Mouse (Mus musculus): ENCODE data around the gene Rfc5. TPM values are rescaled to one million over a fixed set of nuclear protein-coding genes. Genes with fewer than 3 reads are reported as not detected.
A peak's percentile ranks its signal among the peaks of the same experiment; 100 is the strongest.

Rfc5 gene
- polyA plus RNA-seq, 1 experiment from 2014 or later = 123 TPM

DNA sequence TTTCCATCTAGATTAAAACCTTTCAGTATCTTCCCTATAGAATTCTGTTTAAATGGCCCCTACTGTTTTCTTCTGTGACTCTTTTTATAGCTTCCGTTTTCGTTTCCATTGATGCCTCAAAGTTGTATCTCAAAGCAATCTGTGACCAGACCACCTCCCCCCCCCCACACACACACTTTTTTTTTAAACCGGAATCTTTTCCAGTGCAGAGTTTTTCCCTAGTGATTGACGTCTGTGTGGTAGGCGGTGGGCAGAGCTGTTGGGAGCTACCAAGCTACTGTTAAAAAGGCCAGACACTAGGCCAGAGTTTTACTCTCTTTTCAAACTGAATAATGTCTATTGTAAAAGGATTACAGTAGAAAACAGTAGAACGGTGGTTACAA is 30.6 kb downstream of the Rfc5 start:
- WGBS = 11% methylated on average over 6 of the region's 6 CpGs
- Histone ChIP-seq H3K36me3 (ENCODE audit: control insufficient read depth, insufficient read depth, low read length) (no peaks in the 10 kb centered on the region), H3K4me1 (replicated peaks; ENCODE audit: control insufficient read depth, insufficient read depth, low read length) (peaks cover 19% of the 10 kb centered on the region; the same call in 1 of the 2 replicates), H3K4me3 (ENCODE audit: low read depth, low read length) (peak overlapping the region; percentile 90), H3K27ac (ENCODE audit: low read depth, low read length) (no peak overlapping the region), H3K9ac (ENCODE audit: low read length) (peak overlapping the region; percentile 88), H3K4me2 (ENCODE audit: low read depth, low read length, severe bottlenecking) (peak overlapping the region; percentile 84), H3K27me3 (ENCODE audit: control insufficient read depth, insufficient read depth, low read length) (no peaks in the 10 kb centered on the region), H3K9me3 (ENCODE audit: control insufficient read depth, low read length) (no peaks in the 10 kb centered on the region)
- DNase-seq (ENCODE audit: low spot score) (no peak), ATAC-seq (replicated peaks; ENCODE audit: low FRiP score) (no peak)

DNA sequence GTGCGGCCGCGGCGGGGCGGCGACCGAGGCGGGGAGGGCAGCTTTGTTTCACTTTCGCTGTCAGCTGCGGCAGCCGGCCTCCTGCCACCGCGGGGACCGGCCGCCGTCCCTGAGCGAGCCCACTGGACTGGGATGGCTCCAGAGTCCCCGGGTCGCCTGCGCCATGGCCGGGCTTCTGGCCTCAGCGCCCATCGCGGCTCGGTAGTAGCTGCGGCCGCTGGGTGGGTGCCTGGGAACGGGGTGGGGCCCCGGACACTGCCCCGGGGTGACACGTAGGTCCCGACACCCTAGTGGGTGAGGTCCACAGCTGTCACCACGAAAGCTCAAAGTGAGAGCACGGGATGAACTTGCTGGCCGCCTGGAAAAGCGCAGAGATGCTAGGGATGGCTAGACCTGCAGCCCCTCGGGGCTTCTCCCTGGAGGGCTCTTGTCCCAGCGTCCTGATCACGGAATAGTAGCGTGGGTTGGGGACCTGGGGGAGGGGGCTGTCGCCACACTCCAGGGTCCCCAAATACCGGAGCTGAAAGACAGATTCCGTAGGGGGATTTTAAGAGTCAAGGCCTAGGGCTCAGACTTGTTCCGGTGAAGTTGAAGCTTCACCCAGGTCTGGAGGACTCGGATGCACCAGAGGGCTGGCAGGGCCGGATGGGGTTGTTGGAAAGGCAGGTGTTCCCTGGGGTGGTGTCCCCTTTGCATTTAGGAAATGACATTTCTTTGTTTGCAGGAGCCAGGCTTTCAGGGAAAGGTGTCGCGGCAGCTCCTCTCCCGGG is 31.2 kb downstream of the Rfc5 start:
- peaks cover 19% of the 10 kb centered on the region; the same call in 1 of the 2 replicates for H3K4me1 ChIP-seq (replicated peaks; ENCODE audit: control insufficient read depth, insufficient read depth, low read length)
- H3K4me2 ChIP-seq (ENCODE audit: low read depth, low read length, severe bottlenecking) = peak overlapping the region; percentile 84
- H3K27ac ChIP-seq (ENCODE audit: low read depth, low read length) = peak overlapping the region; percentile 81
- peak overlapping the region; percentile 90 for H3K4me3 ChIP-seq (ENCODE audit: low read depth, low read length)
- H3K9ac ChIP-seq (ENCODE audit: low read length) = peak overlapping the region; percentile 88
- H3K27me3 ChIP-seq (ENCODE audit: control insufficient read depth, insufficient read depth, low read length) = no peaks in the 10 kb centered on the region
- no peaks in the 10 kb centered on the region for H3K36me3 ChIP-seq (ENCODE audit: control insufficient read depth, insufficient read depth, low read length)
- ATAC-seq (replicated peaks; ENCODE audit: low FRiP score) (peak; percentile 60), DNase-seq (ENCODE audit: low spot score) (peak; percentile 59)
- 1% methylated on average over 42 of the region's 49 CpGs for WGBS
- H3K9me3 ChIP-seq (ENCODE audit: control insufficient read depth, low read length) = no peaks in the 10 kb centered on the region

DNA sequence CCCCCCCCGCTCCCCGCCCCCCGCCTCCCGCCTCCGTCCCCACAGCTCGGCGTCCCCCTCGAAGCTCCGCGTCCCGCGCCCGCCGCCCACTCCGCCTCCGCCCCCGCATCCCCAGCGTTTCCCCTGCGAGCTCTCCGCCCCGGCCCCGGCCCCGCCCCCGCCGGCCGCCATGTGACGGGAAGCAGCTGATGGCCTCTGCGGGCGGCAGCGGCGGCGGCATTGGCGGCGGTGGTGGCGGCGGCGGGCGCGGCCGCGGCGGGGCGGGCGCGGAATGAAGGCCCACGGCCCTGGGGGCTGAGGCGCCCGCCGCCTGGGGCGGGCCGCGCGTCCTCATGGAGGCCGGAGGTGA is 31.7 kb downstream of the Rfc5 start, which contains the start of gene Wsb2:
Gene Wsb2 (plus strand): TSS at position 176 of the 349 bp plus-strand sequence.
- Histone ChIP-seq H3K4me1 (replicated peaks; ENCODE audit: control insufficient read depth, insufficient read depth, low read length) (peaks cover 19% of the 10 kb centered on the region; the same call in 1 of the 2 replicates), H3K4me2 (ENCODE audit: low read depth, low read length, severe bottlenecking) (peak within 1 kb of the TSS; percentile 84), H3K9me3 (ENCODE audit: control insufficient read depth, low read length) (no peaks in the 10 kb centered on the region), H3K27ac (ENCODE audit: low read depth, low read length) (peak within 1 kb of the TSS; percentile 81), H3K27me3 (ENCODE audit: control insufficient read depth, insufficient read depth, low read length) (no peaks in the 10 kb centered on the region), H3K4me3 (ENCODE audit: low read depth, low read length) (peak within 1 kb of the TSS; percentile 90), H3K9ac (ENCODE audit: low read length) (peak within 1 kb of the TSS; percentile 88), H3K36me3 (ENCODE audit: control insufficient read depth, insufficient read depth, low read length) (no peaks in the 10 kb centered on the region)
- ATAC-seq (replicated peaks; ENCODE audit: low FRiP score) (peak; percentile 76), DNase-seq (ENCODE audit: low spot score) (peak; percentile 93)
- WGBS = 2% methylated on average over 13 of the region's 54 CpGs

DNA sequence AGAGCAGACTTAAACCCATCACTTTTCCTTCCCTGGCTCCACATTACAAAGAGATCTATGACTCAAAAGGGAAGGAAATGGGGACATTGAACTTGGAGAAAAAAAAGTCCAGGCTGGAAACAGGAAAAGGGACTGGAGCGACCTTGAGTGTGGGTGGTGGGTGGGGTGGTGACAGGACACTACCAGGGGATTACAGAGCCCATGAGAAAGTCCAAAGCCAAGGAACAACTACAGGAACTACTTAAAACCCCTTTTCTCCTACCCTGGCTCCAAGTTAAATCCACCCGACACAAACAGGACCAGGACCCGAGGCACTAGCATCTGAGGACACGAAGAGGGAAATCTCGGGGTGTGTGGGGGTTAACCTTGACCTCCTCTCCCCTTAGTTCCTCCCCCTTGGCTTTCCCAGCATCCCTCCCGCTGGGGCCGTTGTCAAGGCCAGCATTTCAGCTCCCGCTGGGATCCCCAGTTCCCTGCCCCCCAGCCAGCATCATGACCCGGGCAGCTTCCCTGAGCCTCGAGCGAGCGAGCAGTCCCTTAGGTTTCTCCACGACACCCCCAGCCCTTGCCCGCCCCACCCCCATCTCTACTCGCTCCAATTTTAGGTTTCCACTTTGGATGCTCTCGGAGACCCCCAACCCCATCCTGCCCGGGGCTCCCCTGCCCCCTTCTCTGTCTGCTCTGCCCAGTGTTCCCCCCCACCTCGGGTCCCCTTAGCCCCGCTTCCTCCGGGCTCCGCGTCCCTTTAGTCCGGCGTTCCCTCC is 32.3 kb downstream of the Rfc5 start:
- peak; percentile 47; the same call in 1 of the 2 replicates for ATAC-seq (replicated peaks; ENCODE audit: low FRiP score)
- Histone ChIP-seq H3K4me1 (replicated peaks; ENCODE audit: control insufficient read depth, insufficient read depth, low read length) (peaks cover 19% of the 10 kb centered on the region; the same call in 1 of the 2 replicates), H3K4me2 (ENCODE audit: low read depth, low read length, severe bottlenecking) (peak overlapping the region; percentile 84), H3K36me3 (ENCODE audit: control insufficient read depth, insufficient read depth, low read length) (no peaks in the 10 kb centered on the region), H3K4me3 (ENCODE audit: low read depth, low read length) (peak overlapping the region; percentile 90), H3K27ac (ENCODE audit: low read depth, low read length) (peak overlapping the region; percentile 81), H3K9me3 (ENCODE audit: control insufficient read depth, low read length) (no peaks in the 10 kb centered on the region), H3K27me3 (ENCODE audit: control insufficient read depth, insufficient read depth, low read length) (no peaks in the 10 kb centered on the region), H3K9ac (ENCODE audit: low read length) (peak overlapping the region; percentile 88)
- 1% methylated on average over 23 of the region's 24 CpGs for WGBS
- DNase-seq (ENCODE audit: low spot score) = peak; percentile 76

DNA sequence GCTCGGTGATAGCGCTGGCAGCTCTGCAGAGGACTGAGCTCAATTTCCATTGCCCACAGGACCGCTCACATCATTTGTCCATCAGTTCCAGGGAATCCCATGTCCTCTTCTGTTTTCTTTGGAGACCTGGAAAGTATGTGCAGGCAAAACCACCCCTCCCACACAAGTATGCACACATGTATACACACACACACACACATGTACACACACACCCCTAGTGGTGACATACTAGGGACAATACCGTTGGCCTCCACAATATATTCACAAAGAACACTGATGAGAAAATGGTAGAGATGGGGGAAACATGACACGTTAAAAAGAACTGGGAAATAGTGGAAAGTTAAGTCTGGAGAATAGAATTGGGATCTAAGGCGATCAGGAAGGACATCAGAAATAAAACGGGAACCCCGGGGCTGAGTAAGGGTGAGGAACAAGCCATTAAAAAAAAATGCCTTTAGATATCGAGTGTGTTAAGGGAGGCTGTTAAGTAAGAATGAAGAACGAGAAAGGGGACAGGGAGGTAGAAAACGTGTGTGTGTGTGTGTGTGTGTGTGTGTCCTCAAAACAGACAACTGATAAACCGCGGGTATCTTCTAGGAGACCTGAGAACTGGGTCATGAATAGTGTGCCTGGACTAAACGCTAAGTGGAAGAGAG is 33.1 kb downstream of the Rfc5 start:
- Histone ChIP-seq H3K36me3 (ENCODE audit: control insufficient read depth, insufficient read depth, low read length) (no peaks in the 10 kb centered on the region), H3K27me3 (ENCODE audit: control insufficient read depth, insufficient read depth, low read length) (no peaks in the 10 kb centered on the region), H3K9ac (ENCODE audit: low read length) (no peak overlapping the region), H3K4me1 (replicated peaks; ENCODE audit: control insufficient read depth, insufficient read depth, low read length) (peaks cover 13% of the 10 kb centered on the region; the same call in 1 of the 2 replicates), H3K4me2 (ENCODE audit: low read depth, low read length, severe bottlenecking) (no peak overlapping the region), H3K27ac (ENCODE audit: low read depth, low read length) (no peak overlapping the region), H3K9me3 (ENCODE audit: control insufficient read depth, low read length) (no peaks in the 10 kb centered on the region), H3K4me3 (ENCODE audit: low read depth, low read length) (no peak overlapping the region)
- no peak for DNase-seq (ENCODE audit: low spot score)
- WGBS = 57% methylated on average over 14 of the region's 14 CpGs
- ATAC-seq (replicated peaks; ENCODE audit: low FRiP score) = no peak

DNA sequence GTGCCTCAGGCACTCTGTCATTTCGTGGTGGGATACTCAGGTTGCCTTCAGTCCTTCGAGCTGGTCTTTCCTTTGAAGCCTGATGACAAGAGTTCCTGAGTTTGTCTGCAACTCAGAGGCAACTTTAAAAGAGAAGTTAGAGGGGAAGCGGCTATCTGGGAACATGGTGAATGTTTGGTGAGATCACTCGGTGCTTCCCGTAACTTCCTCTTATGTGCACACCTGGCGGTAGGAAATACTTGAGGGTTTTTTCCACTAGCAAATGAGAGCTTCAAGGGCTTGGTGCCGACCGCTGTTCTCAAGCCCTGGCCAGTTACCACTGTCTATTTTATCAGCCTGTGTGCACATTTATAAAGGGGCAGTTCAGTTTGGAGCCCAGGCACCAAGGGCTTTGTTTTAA is 34.7 kb downstream of the Rfc5 start:
- WGBS = 77% methylated on average over 8 of the region's 8 CpGs
- ATAC-seq (replicated peaks; ENCODE audit: low FRiP score) = no peak

DNA sequence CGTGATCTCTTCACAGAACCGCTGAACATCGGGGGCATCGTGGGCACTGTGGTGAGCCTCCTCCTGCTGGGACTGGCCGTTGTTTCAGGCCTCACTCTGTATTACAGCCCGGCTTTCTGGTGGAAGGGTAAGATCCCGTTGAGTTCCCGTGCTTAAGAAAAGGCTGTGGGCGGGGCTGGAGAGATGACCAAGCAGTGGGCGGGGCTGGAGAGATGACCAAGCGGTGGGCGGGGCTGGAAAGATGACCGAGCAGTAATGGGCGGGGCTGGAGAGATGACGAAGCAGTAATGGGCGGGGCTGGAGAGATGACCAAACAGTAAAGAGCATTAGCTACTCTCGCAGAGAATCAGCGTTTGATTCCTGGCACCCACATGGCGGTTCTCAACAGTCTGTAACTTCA is 40.6 kb downstream of the Rfc5 start:
- H3K4me3 ChIP-seq (ENCODE audit: low read depth, low read length) = no peak overlapping the region
- peak; percentile 58; the same call in 1 of the 2 replicates for ATAC-seq (replicated peaks; ENCODE audit: low FRiP score)
- no peak overlapping the region for H3K27ac ChIP-seq (ENCODE audit: low read depth, low read length)
- no peaks in the 10 kb centered on the region for H3K4me1 ChIP-seq (replicated peaks; ENCODE audit: control insufficient read depth, insufficient read depth, low read length)
- 0 out of 2 replicates have a peak overlapping the region, but pooled peaks have one; percentile 24 for H3K4me2 ChIP-seq (ENCODE audit: low read depth, low read length, severe bottlenecking)
- H3K9me3 ChIP-seq (ENCODE audit: control insufficient read depth, low read length) = no peaks in the 10 kb centered on the region
- H3K27me3 ChIP-seq (ENCODE audit: control insufficient read depth, insufficient read depth, low read length) = no peaks in the 10 kb centered on the region
- 23% methylated on average over 19 of the region's 19 CpGs for WGBS
- peak; percentile 89 for DNase-seq (ENCODE audit: low spot score)
- no peak overlapping the region for H3K9ac ChIP-seq (ENCODE audit: low read length)
- H3K36me3 ChIP-seq (ENCODE audit: control insufficient read depth, insufficient read depth, low read length) = no peaks in the 10 kb centered on the region

More for the DNA sequence above, 34.7 kb downstream of the Rfc5 start:
- H3K27ac ChIP-seq (ENCODE audit: low read depth, low read length) = no peak overlapping the region
- peaks cover 2% of the 10 kb centered on the region; the same call in 1 of the 2 replicates for H3K4me1 ChIP-seq (replicated peaks; ENCODE audit: control insufficient read depth, insufficient read depth, low read length)
- no peak overlapping the region for H3K4me3 ChIP-seq (ENCODE audit: low read depth, low read length)
- H3K9me3 ChIP-seq (ENCODE audit: control insufficient read depth, low read length) = no peaks in the 10 kb centered on the region
- DNase-seq (ENCODE audit: low spot score) = no peak
- no peak overlapping the region for H3K4me2 ChIP-seq (ENCODE audit: low read depth, low read length, severe bottlenecking)
- no peak overlapping the region for H3K9ac ChIP-seq (ENCODE audit: low read length)
- no peaks in the 10 kb centered on the region for H3K27me3 ChIP-seq (ENCODE audit: control insufficient read depth, insufficient read depth, low read length)
- H3K36me3 ChIP-seq (ENCODE audit: control insufficient read depth, insufficient read depth, low read length) = no peaks in the 10 kb centered on the region

DNA sequence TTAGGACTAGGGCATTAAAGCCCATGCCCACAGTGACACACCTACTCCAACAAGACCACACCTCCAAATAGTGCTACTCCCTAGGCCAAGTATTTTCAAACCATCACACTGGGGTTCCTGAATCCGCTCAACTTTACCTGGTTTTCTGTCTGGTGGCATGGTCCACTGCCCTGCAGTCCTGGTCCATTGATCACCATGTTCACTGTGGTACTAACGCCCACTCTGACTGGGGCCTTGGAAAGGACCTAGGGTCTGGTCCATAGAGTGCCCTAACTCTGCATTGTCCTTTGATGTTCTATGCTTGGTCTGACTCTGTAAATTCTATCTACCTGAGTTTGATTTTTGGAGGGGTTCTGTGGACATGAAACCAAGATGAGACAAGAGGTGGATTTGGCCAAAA is 41.0 kb downstream of the Rfc5 start:
- H3K4me2 ChIP-seq (ENCODE audit: low read depth, low read length, severe bottlenecking) = 0 out of 2 replicates have a peak overlapping the region, but pooled peaks have one; percentile 24
- ATAC-seq (replicated peaks; ENCODE audit: low FRiP score) (0 out of 2 replicates have a peak, but pooled peaks have one; percentile 36), DNase-seq (ENCODE audit: low spot score) (no peak)
- H3K27ac ChIP-seq (ENCODE audit: low read depth, low read length) = no peak overlapping the region
- WGBS = 89% methylated on average over 2 of the region's 2 CpGs
- H3K36me3 ChIP-seq (ENCODE audit: control insufficient read depth, insufficient read depth, low read length) = no peaks in the 10 kb centered on the region
- H3K4me3 ChIP-seq (ENCODE audit: low read depth, low read length) = no peak overlapping the region
- no peaks in the 10 kb centered on the region for H3K27me3 ChIP-seq (ENCODE audit: control insufficient read depth, insufficient read depth, low read length)
- no peak overlapping the region for H3K9ac ChIP-seq (ENCODE audit: low read length)
- no peaks in the 10 kb centered on the region for H3K4me1 ChIP-seq (replicated peaks; ENCODE audit: control insufficient read depth, insufficient read depth, low read length)
- H3K9me3 ChIP-seq (ENCODE audit: control insufficient read depth, low read length) = no peaks in the 10 kb centered on the region

All from forebrain, embryonic 11.5 days (tissue).